Mouse (Mus musculus) c-Kit-negative CD71-positive TER-119-positive erythroid progenitor cells, embryonic 14.5 days (primary cell): Measurements from ENCODE around the gene Ankfy1.
"Not testable (repeated sequence)": the region's sequence is repeated elsewhere in the genome, so short reads cannot be mapped to it uniquely, and the experiment has no call there.

Experiments used
- DNase-seq: peaks from one replicate; pipeline ENCODE4 v3.0.0-alpha.2; 2013; ENCODE audit warnings: low read depth, low spot score

The Ankfy1 gene

GRCm38 (mm10) chr11:72718161-72718560, 28.4 kb downstream of the Ankfy1 start:
- no peak for DNase-seq

- no peak for DNase-seq
Observed at GRCm38 (mm10) chr11:72723165-72723564, 33.4 kb downstream of the Ankfy1 start.

- DNase-seq = peak; percentile 3
Observed at GRCm38 (mm10) chr11:72723871-72724270, 34.1 kb downstream of the Ankfy1 start.

GRCm38 (mm10) chr11:72726023-72726422, 36.2 kb downstream of the Ankfy1 start:
- no peak for DNase-seq

GRCm38 (mm10) chr11:72733736-72734135, 43.9 kb downstream of the Ankfy1 start:
- DNase-seq = no peak

GRCm38 (mm10) chr11:72734840-72735518, 45.2 kb downstream of the Ankfy1 start:
- DNase-seq = no peak

- DNase-seq = no peak
Observed at GRCm38 (mm10) chr11:72735519-72735860, 45.7 kb downstream of the Ankfy1 start.

GRCm38 (mm10) chr11:72736320-72736719, 46.5 kb downstream of the Ankfy1 start:
- DNase-seq = no peak

- DNase-seq = not testable (repeated sequence)
Observed at GRCm38 (mm10) chr11:72737517-72737916, 47.7 kb downstream of the Ankfy1 start.

- no peak for DNase-seq
Observed at GRCm38 (mm10) chr11:72739048-72739447, 49.2 kb downstream of the Ankfy1 start.

- DNase-seq = no peak
Observed at GRCm38 (mm10) chr11:72751956-72752355, 62.1 kb downstream of the Ankfy1 start.

- DNase-seq = no peak
Observed at GRCm38 (mm10) chr11:72758316-72758715, 68.5 kb downstream of the Ankfy1 start.

GRCm38 (mm10) chr11:72759581-72759980, 69.8 kb downstream of the Ankfy1 start:
- DNase-seq = no peak

GRCm38 (mm10) chr11:72760781-72761180, 71.0 kb downstream of the Ankfy1 start:
- DNase-seq = no peak

GRCm38 (mm10) chr11:72764270-72764669, 74.5 kb downstream of the Ankfy1 start:
- DNase-seq = no peak

GRCm38 (mm10) chr11:72767716-72768115, 77.9 kb downstream of the Ankfy1 start:
- DNase-seq = no peak

- no peak for DNase-seq
Observed at GRCm38 (mm10) chr11:72769061-72769460, 79.3 kb downstream of the Ankfy1 start.

- DNase-seq = no peak
Observed at GRCm38 (mm10) chr11:72770324-72770723, 80.5 kb downstream of the Ankfy1 start.

GRCm38 (mm10) chr11:72770816-72771215, 81.0 kb downstream of the Ankfy1 start:
- DNase-seq = no peak

- DNase-seq = no peak
Observed at GRCm38 (mm10) chr11:72771461-72771860, 81.7 kb downstream of the Ankfy1 start.

- DNase-seq = not testable (repeated sequence)
Observed at GRCm38 (mm10) chr11:72772611-72773010, 82.8 kb downstream of the Ankfy1 start.

GRCm38 (mm10) chr11:72778957-72779356, 89.2 kb downstream of the Ankfy1 start:
- no peak for DNase-seq

GRCm38 (mm10) chr11:72782103-72782502, 92.3 kb downstream of the Ankfy1 start:
- no peak for DNase-seq

GRCm38 (mm10) chr11:72782503-72782902, 92.7 kb downstream of the Ankfy1 start:
- no peak for DNase-seq
